Mouse (Mus musculus): ENCODE measurements around the gene Ifrd2. TPM values are rescaled to one million over a fixed set of nuclear protein-coding genes. Genes with fewer than 3 reads are reported as not detected.
A peak's percentile ranks its signal among the peaks of the same experiment; 100 is the strongest.

Ifrd2 gene
- polyA plus RNA-seq, 1 experiment from 2014 or later = 55.8 TPM

DNA sequence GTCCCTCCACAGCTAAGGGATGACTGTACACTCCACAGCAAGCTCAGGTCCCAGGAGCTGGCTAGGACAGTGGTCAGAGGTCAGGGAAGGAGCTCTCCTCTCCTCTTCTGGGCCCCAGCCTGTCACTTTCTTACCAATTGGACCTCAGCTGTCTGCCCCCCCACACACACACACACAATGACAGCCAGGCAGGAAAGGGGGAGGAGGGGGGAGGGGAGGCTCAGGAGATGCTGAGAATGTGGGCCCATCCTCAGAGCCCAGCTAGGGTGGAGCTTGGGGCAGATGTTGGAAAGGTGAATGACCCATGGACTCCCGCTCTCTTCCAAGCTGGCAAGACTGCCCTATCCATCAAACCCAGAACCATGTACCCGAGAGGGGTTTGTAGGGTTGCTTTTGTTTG lies 19.6 kb downstream of the Ifrd2 start:
- Histone ChIP-seq H3K9me3 (replicated peaks) (no peaks in the 10 kb centered on the region), H3K36me3 (no peaks in the 10 kb centered on the region), H3K27me3 (no peaks in the 10 kb centered on the region), H3K9ac (0 out of 2 replicates have a peak overlapping the region, but pooled peaks have one; percentile 15), H3K27ac (peak overlapping the region; percentile 94), H3K4me2 (peak overlapping the region; percentile 45), H3K4me1 (peaks cover 90% of the 10 kb centered on the region), H3K4me3 (replicated peaks) (peak overlapping the region; percentile 25)
- no peak for ATAC-seq (replicated peaks; ENCODE audit: low FRiP score)
- WGBS = 59% methylated on average over 2 of the region's 2 CpGs

DNA sequence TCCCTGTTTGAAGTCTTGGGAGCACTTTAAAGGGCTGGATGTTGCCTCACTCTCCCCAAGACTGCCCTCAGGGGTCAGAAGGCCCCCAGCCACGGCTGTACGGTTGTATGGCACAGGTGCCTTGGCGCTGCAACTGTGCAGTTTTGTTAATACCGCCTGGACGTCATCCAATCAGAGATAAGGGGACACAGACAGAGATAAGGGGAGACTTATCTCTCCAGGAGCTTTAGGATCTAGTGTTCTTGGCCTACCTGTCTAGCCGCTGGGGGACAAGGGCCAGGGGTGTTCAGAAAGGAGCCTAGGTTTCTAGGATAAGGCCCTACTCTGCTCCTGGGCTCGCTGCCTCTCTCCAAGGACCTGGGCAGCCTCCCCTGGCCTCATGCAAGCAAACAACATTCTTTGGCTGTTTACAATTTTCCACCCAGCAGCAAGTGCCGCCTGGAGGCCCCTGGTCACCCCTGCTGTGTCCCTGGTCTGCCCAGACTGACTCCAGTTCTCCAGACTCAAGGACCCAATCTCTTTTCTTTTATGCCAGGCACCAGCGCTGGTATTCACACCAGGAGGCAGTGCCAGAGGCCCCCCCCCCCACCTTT lies 20.3 kb downstream of the Ifrd2 start:
- H3K9me3 ChIP-seq (replicated peaks) = no peaks in the 10 kb centered on the region
- H3K27ac ChIP-seq = peak overlapping the region; percentile 94
- H3K9ac ChIP-seq = peak overlapping the region; percentile 26; the same call in 1 of the 2 replicates
- peak overlapping the region; percentile 45; the same call in 1 of the 2 replicates for H3K4me2 ChIP-seq
- WGBS = 59% methylated on average over 9 of the region's 9 CpGs
- no peaks in the 10 kb centered on the region for H3K27me3 ChIP-seq
- peaks cover 89% of the 10 kb centered on the region for H3K4me1 ChIP-seq
- H3K36me3 ChIP-seq = no peaks in the 10 kb centered on the region
- no peak for ATAC-seq (replicated peaks; ENCODE audit: low FRiP score)
- H3K4me3 ChIP-seq (replicated peaks) = peak overlapping the region; percentile 25; the same call in 1 of the 2 replicates

DNA sequence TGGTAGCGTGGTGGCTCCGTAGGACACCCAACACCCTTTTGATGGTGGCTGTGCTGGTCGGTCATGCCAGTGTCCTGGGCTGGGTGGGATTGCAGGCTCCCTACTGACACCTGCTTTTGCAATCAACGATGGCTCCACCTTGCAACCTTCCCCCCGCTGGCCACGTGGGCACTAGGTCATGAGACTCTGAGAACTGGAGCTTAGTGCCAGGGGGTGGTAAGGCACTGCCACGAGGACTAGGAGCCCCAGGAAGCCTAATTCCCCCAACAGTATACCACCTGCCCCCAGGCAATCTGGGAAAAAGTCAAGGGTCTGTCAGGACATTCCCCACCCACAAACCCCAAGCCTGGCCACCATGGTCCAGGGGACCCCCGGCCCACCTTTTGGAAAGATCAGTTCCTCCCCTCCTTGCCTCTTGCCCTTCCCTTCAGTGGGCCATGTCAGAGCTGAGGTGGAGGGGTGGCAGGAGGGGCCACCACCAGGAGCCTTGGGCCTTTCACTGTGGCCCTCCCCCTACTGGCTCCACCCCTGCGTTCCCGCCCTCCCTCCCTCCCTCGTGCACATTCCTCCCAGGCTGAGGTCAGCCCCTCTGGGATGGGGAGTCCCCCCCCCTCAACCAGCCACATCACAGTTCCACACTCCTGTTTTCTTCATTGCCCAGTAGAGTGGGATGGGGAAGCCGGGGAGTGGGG lies 21.4 kb downstream of the Ifrd2 start, which contains the start of gene Sema3b:
Gene Sema3b (minus strand): TSS at position 489 of the 692 bp plus-strand sequence.
- no peak for ATAC-seq (replicated peaks; ENCODE audit: low FRiP score)
- WGBS = 43% methylated on average over 12 of the region's 12 CpGs
- H3K27ac ChIP-seq = peak within 1 kb of the TSS; percentile 94
- peaks cover 85% of the 10 kb centered on the region for H3K4me1 ChIP-seq
- 0 out of 2 replicates have a peak within 1 kb of the TSS, but pooled peaks have one; percentile 26 for H3K9ac ChIP-seq
- peak within 1 kb of the TSS; percentile 8; the same call in 1 of the 2 replicates for H3K4me2 ChIP-seq
- no peaks in the 10 kb centered on the region for H3K9me3 ChIP-seq (replicated peaks)
- peaks cover 4% of the 10 kb centered on the region for H3K36me3 ChIP-seq
- H3K27me3 ChIP-seq = no peaks in the 10 kb centered on the region
- no peak within 1 kb of the TSS for H3K4me3 ChIP-seq (replicated peaks)

DNA sequence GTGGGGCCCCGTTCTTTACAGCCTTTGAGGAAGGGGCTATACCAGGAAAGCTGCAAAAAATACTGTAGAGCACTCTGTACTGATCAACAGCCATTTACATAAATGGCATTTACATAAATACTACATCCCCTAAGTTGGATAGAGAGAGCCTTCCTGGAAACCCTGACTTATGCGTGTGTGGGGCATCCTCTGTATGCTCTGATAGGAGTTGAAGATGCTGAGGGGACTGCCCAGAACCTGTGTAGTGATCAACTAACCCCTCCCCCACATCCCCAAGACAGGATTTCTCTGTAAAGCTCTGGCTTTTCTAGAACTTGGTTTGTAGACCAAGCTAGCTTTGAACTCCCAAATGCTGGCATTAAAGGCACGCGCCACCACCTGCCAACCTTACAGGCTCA lies 22.0 kb downstream of the Ifrd2 start:
- no peaks in the 10 kb centered on the region for H3K9me3 ChIP-seq (replicated peaks)
- peak overlapping the region; percentile 45; the same call in 1 of the 2 replicates for H3K27ac ChIP-seq
- no peak overlapping the region for H3K4me3 ChIP-seq (replicated peaks)
- peaks cover 10% of the 10 kb centered on the region for H3K36me3 ChIP-seq
- 67% methylated on average over 4 of the region's 4 CpGs for WGBS
- H3K9ac ChIP-seq = no peak overlapping the region
- ATAC-seq (replicated peaks; ENCODE audit: low FRiP score) = no peak
- H3K27me3 ChIP-seq = no peaks in the 10 kb centered on the region
- peak overlapping the region; percentile 8; the same call in 1 of the 2 replicates for H3K4me2 ChIP-seq
- H3K4me1 ChIP-seq = peaks cover 83% of the 10 kb centered on the region

DNA sequence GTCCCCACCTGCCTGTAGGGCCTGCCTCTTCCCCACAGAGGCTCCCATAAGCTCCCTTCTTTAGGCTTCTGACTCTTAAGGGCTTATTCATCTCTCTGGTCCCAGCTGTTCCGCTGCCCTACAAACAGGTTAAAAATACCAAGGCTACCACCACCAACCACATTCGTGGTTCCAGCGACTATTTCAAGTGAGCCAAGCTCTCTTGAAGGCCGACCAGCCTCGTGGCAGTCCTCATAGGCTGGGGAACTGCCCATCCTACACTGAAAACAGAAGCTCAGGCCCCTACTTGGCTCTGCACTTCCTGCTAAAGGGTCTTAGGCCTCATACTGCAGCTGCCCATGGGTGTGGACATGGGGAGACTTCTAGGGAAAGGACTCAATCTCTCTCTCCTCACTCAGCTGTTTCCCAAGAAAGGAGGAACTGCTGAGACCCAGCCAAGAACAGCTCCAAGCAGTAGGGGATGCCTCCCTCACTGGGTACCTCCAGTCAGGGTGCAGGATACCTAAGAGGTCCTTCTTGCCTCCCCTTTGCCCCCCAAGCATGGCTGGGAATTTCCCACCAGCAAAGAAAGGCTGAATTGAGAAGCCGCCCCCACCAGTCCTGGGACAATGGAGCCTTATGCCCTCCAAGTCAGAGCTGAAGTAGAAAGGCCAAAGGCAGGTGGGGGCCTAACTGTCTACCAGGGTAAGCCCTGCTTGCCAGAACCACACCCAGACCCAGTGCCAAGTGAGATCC lies 24.2 kb downstream of the Ifrd2 start:
- no peak for ATAC-seq (replicated peaks; ENCODE audit: low FRiP score)
- 79% methylated on average over 6 of the region's 6 CpGs for WGBS
- Histone ChIP-seq H3K9me3 (replicated peaks) (no peaks in the 10 kb centered on the region), H3K9ac (peak overlapping the region; percentile 62), H3K4me1 (peaks cover 61% of the 10 kb centered on the region), H3K36me3 (peaks cover 32% of the 10 kb centered on the region), H3K4me2 (peak overlapping the region; percentile 84), H3K27me3 (no peaks in the 10 kb centered on the region), H3K27ac (peak overlapping the region; percentile 91), H3K4me3 (replicated peaks) (no peak overlapping the region)

DNA sequence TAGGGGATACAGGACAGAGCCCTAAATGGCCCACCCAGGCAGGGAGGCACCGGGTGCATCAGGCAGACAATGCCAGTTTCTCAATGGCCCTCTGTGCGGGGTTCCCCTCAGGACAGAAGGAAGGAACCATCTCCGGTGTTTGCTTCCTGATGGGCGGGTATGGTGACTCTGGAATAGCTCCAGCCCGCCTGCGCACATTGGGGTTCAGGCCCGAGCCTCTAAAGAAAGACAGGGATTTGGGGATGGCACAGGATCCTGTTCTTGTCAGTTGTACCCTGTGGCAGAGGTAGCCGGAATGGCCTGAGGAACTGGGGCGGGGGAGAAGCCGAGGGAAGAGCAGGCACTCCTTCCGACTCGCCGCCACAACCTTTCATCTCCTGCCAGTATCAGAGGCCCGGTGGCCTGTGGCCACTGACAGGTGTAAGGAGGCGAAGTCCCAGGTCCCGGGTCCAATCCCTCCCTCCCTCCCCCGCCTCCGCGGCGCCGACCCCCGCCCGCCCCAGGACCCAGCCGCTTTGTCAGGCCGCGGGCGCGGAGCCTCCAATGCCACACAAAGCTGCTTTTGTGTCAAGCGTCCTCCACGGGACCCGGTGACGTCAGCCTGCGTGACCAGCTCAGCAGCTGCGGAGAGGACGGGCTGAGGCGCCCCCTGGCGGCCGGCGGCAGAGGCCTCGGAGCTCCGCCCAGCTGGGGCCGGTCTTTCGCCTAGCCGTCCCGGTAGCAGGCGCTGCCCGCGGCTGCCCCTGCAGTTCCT lies 24.9 kb downstream of the Ifrd2 start:
- Histone ChIP-seq H3K4me2 (peak overlapping the region; percentile 84), H3K9ac (peak overlapping the region; percentile 62), H3K36me3 (peaks cover 37% of the 10 kb centered on the region), H3K27ac (peak overlapping the region; percentile 91), H3K4me3 (replicated peaks) (peak overlapping the region; percentile 44), H3K9me3 (replicated peaks) (no peaks in the 10 kb centered on the region), H3K27me3 (no peaks in the 10 kb centered on the region), H3K4me1 (peaks cover 53% of the 10 kb centered on the region)
- peak; percentile 93 for ATAC-seq (replicated peaks; ENCODE audit: low FRiP score)
- WGBS = 3% methylated on average over 47 of the region's 48 CpGs

DNA sequence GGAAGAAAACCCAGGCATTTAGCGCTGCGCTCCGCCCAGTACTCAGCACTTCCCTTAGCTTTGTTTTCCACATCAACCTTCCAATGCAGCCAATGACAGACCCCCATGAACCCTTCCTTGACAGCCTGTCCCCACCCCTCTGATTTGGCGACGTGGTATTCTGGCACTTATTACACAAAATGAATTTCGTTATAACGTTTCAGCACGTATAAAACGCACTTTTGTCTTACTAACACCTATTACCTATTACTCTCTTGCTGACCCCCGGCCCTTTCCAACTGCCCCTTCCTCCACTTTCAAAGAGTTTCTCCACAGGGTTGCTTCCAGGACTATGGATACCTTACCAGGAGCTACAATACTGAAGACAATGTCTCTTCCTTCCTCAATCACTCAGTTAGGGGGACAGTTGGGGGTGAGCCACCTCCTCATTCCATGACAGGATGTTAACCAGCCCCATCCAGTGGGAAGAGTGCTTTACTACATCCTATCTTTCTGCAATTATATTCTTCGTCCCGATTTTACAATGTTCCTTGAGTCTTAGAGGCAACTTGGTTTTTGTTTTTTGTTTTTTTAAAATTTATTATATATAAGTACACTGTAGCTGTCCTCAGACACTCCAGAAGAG lies 25.6 kb downstream of the Ifrd2 start:
- Histone ChIP-seq H3K36me3 (peaks cover 42% of the 10 kb centered on the region), H3K4me1 (peaks cover 48% of the 10 kb centered on the region), H3K27me3 (no peaks in the 10 kb centered on the region), H3K4me2 (peak overlapping the region; percentile 84), H3K4me3 (replicated peaks) (peak overlapping the region; percentile 44), H3K9ac (peak overlapping the region; percentile 30), H3K27ac (peak overlapping the region; percentile 91), H3K9me3 (replicated peaks) (no peaks in the 10 kb centered on the region)
- ATAC-seq (replicated peaks; ENCODE audit: low FRiP score) = peak; percentile 5
- 9% methylated on average over 12 of the region's 12 CpGs for WGBS

DNA sequence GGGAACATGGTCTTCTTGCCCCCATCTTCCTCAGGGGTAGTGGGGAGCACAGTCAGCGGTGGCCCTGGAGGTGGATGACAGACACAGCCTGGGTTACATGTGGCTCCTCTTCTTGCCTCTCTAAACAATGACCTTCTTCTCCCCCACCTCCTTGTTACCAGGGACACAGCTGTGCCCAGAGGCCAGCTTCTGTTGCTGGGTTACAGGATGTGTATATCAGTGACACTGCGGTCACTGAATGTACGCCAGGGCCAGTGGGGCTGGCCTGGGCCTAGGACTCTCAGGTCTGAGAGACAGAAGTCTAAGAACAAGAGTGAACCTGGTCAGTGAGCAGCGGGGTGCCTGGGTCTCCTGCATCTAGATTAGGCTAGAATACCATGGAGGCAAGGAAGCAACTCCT lies 27.6 kb downstream of the Ifrd2 start:
- Histone ChIP-seq H3K9me3 (replicated peaks) (no peaks in the 10 kb centered on the region), H3K4me3 (replicated peaks) (no peak overlapping the region), H3K27ac (peak overlapping the region; percentile 59), H3K9ac (no peak overlapping the region), H3K27me3 (no peaks in the 10 kb centered on the region), H3K36me3 (peaks cover 62% of the 10 kb centered on the region), H3K4me2 (no peak overlapping the region), H3K4me1 (peaks cover 48% of the 10 kb centered on the region)
- 80% methylated on average over 4 of the region's 4 CpGs for WGBS
- no peak for ATAC-seq (replicated peaks; ENCODE audit: low FRiP score)

DNA sequence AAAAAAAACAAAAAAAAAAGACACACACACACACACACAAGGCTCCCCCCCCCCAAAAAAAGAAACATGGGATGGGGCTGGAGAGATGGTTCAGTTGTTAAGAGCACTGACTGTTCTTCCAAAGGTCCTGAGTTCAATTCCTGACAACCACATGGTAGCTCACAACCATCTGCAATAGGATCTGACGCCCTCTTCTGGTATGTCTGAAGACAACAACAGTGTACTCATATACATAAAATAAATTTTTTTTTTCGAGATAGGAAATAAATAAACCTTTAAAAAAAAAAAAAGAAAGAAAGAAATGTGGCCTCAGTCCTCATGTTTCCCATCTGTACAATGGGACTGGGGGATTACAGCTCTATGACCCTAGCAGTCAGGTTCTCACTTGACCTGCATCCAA lies 30.0 kb downstream of the Ifrd2 start:
- Histone ChIP-seq H3K9me3 (replicated peaks) (no peaks in the 10 kb centered on the region), H3K27ac (peak overlapping the region; percentile 89; the same call in 1 of the 2 replicates), H3K9ac (no peak overlapping the region), H3K4me1 (peaks cover 47% of the 10 kb centered on the region), H3K27me3 (no peaks in the 10 kb centered on the region), H3K36me3 (peaks cover 75% of the 10 kb centered on the region), H3K4me3 (replicated peaks) (no peak overlapping the region), H3K4me2 (no peak overlapping the region)
- no peak for ATAC-seq (replicated peaks; ENCODE audit: low FRiP score)
- 85% methylated on average over 2 of the region's 2 CpGs for WGBS

DNA sequence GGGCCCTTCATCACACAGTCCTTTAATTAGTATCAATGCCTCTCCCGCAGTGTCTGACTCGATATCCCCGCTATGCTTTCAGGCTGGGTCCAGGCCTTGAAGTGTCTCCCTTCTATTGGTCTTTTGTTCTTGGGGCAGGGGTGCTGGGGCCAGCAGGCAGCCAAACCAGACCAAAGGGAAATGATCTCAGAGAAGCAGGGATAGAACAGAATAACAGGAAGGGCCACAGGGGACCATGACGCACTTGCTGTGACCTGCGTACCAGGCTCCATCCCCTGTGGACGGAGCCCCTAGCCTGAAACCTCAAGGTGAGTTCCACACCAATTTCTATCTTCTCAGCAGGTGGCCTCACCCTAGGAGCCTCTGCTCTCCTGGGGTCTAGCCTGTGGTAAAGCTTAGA lies 30.7 kb downstream of the Ifrd2 start:
- WGBS = 85% methylated on average over 6 of the region's 6 CpGs
- ATAC-seq (replicated peaks; ENCODE audit: low FRiP score) = no peak
- peaks cover 81% of the 10 kb centered on the region for H3K36me3 ChIP-seq

More for the DNA sequence above, 30.7 kb downstream of the Ifrd2 start:
- Histone ChIP-seq H3K27ac (peak overlapping the region; percentile 89), H3K4me2 (no peak overlapping the region), H3K9me3 (replicated peaks) (no peaks in the 10 kb centered on the region), H3K27me3 (no peaks in the 10 kb centered on the region), H3K4me3 (replicated peaks) (no peak overlapping the region), H3K4me1 (peaks cover 42% of the 10 kb centered on the region), H3K9ac (no peak overlapping the region)
